Mouse (Mus musculus) cerebellum, adult 9-10 months (tissue): ENCODE results near the gene Cldnd1.
A peak's percentile ranks its signal among the peaks of the same experiment; 100 is the strongest.

Experiments used
- DNase-seq: peaks from one replicate; pipeline ENCODE4 v3.0.0; 2022

Gene Cldnd1

GRCm38 (mm10) chr16:58708601-58709475, 18.9 kb upstream of the Cldnd1 start:
- DNase-seq, result no peak

GRCm38 (mm10) chr16:58709536-58709935, 18.2 kb upstream of the Cldnd1 start:
- no peak for DNase-seq

GRCm38 (mm10) chr16:58712221-58712620, 15.5 kb upstream of the Cldnd1 start:
- no peak for DNase-seq

GRCm38 (mm10) chr16:58713128-58713527, 14.6 kb upstream of the Cldnd1 start:
- DNase-seq, result no peak

- DNase-seq, result no peak
These were observed 12.7 kb upstream of the Cldnd1 start for GRCm38 (mm10) chr16:58715018-58715417.

- no peak for DNase-seq
These were observed 9.0 kb upstream of the Cldnd1 start, which contains the start of gene Gpr15 for GRCm38 (mm10) chr16:58718666-58719120. TSS of gene Gpr15 (minus strand) at chr16:58719070.

- no peak for DNase-seq
These were observed 5.4 kb upstream of the Cldnd1 start for GRCm38 (mm10) chr16:58722292-58722691.

- DNase-seq, result peak; percentile 45
These were observed 832 bp upstream of the Cldnd1 start for GRCm38 (mm10) chr16:58726680-58727476.

GRCm38 (mm10) chr16:58728176-58728671, 514 bp downstream of the Cldnd1 start:
- DNase-seq, result peak; percentile 72

- DNase-seq, result no peak
These were observed 10.5 kb downstream of the Cldnd1 start for GRCm38 (mm10) chr16:58738205-58738604.

- DNase-seq, result no peak
These were observed 11.1 kb downstream of the Cldnd1 start for GRCm38 (mm10) chr16:58738800-58739199.

GRCm38 (mm10) chr16:58740751-58741150, 13.0 kb downstream of the Cldnd1 start:
- DNase-seq, result no peak

- DNase-seq, result no peak
These were observed 19.0 kb downstream of the Cldnd1 start for GRCm38 (mm10) chr16:58746715-58747114.

GRCm38 (mm10) chr16:58751314-58751713, 23.6 kb downstream of the Cldnd1 start:
- DNase-seq, result no peak

GRCm38 (mm10) chr16:58756191-58756590, 28.5 kb downstream of the Cldnd1 start:
- DNase-seq, result no peak

- DNase-seq, result no peak
These were observed 35.4 kb downstream of the Cldnd1 start, which contains the start of gene Olfr172 for GRCm38 (mm10) chr16:58763076-58763475. TSS of gene Olfr172 (minus strand) at chr16:58763176.
